Mouse (Mus musculus): ENCODE measurements around the gene Kpna1.

- TF ChIP-seq TCF12 (IDR thresholded peaks at IDR 0.05; ENCODE audit: low read depth, low read length) (no peak), CTCF (IDR thresholded peaks at IDR 0.05 in 2 of 3, conservative IDR thresholded peaks at IDR 0.05 in 1 of 3; ENCODE audit: control insufficient read depth in 1 of 3, insufficient read depth in 1 of 3, low read depth in 2 of 3, low read length in 3 of 3, poor library complexity in 1 of 3, severe bottlenecking in 1 of 3) (no peak), POLR2A (IDR thresholded peaks at IDR 0.05; ENCODE audit: control insufficient read depth in 1 of 2, insufficient read depth in 1 of 2, low read depth in 1 of 2, low read length in 2 of 2, poor library complexity in 1 of 2) (no peak), RCOR1 (IDR thresholded peaks at IDR 0.05; ENCODE audit: low read depth, low read length) (no peak), MXI1 (IDR thresholded peaks at IDR 0.05; ENCODE audit: low read depth, low read length) (no peak), EP300 (IDR thresholded peaks at IDR 0.05; ENCODE audit: low read depth in 1 of 2, low read length in 2 of 2) (no peak), HCFC1 (IDR thresholded peaks at IDR 0.05; ENCODE audit: low read depth, low read length) (no peak), JUND (IDR thresholded peaks at IDR 0.05; ENCODE audit: low read depth, low read length) (no peak), ZNF384 (IDR thresholded peaks at IDR 0.05; ENCODE audit: low read depth, low read length) (no peak), BHLHE40 (IDR thresholded peaks at IDR 0.05; ENCODE audit: borderline replicate concordance, low read depth, low read length) (no peak), CHD2 (IDR thresholded peaks at IDR 0.05; ENCODE audit: low read length) (no peak), MAFK (IDR thresholded peaks at IDR 0.05; ENCODE audit: borderline replicate concordance, low read depth, low read length) (no peak), POLR2AphosphoS2 (IDR thresholded peaks at IDR 0.05; ENCODE audit: low read length) (no peak)
Observed at GRCm38 (mm10) chr16:35968149-35968548, 10.4 kb upstream of the Kpna1 start.
